Mouse (Mus musculus) gastrocnemius, postnatal 10 days (tissue): ENCODE data around the gene Aff3. TPM values are rescaled to one million over a fixed set of nuclear protein-coding genes. Genes with fewer than 3 reads are reported as not detected.

Source experiments
- DNase-seq: peaks from one replicate; pipeline ENCODE4 v3.0.0; 2021; ENCODE audit warnings: mixed read lengths
- total RNA-seq, 2 experiments: library from RNA; stranded (reverse); gene quantifications; 2 replicates each; pipeline ENCODE4 v1.2.3; 2021

Aff3 gene
- total RNA-seq, 2 experiments from 2014 or later: 5.0 to 7.4 TPM

- no peak for DNase-seq
Observed at GRCm38 (mm10) chr1:38541536-38541935, 123.2 kb downstream of the Aff3 start.

GRCm38 (mm10) chr1:38536929-38537540 is 127.7 kb downstream of the Aff3 start:
- DNase-seq: no peak

GRCm38 (mm10) chr1:38532581-38532980 is 132.2 kb downstream of the Aff3 start:
- no peak for DNase-seq

GRCm38 (mm10) chr1:38528607-38529006 is 136.1 kb downstream of the Aff3 start:
- no peak for DNase-seq

- no peak for DNase-seq
Observed at GRCm38 (mm10) chr1:38526568-38526967, 138.2 kb downstream of the Aff3 start.

GRCm38 (mm10) chr1:38521651-38522050 is 143.1 kb downstream of the Aff3 start:
- DNase-seq: no peak

GRCm38 (mm10) chr1:38516225-38516624 is 148.5 kb downstream of the Aff3 start:
- DNase-seq: no peak

- no peak for DNase-seq
Observed at GRCm38 (mm10) chr1:38514634-38515011, 150.1 kb downstream of the Aff3 start.

- DNase-seq: no peak
Observed at GRCm38 (mm10) chr1:38513970-38514633, 150.7 kb downstream of the Aff3 start.

GRCm38 (mm10) chr1:38512258-38513081 is 152.3 kb downstream of the Aff3 start:
- no peak for DNase-seq

GRCm38 (mm10) chr1:38511076-38511475 is 153.7 kb downstream of the Aff3 start:
- DNase-seq: no peak

- no peak for DNase-seq
Observed at GRCm38 (mm10) chr1:38509301-38509700, 155.5 kb downstream of the Aff3 start.

GRCm38 (mm10) chr1:38507636-38508179 is 157.0 kb downstream of the Aff3 start:
- no peak for DNase-seq

GRCm38 (mm10) chr1:38506396-38506795 is 158.4 kb downstream of the Aff3 start:
- no peak for DNase-seq

- no peak for DNase-seq
Observed at GRCm38 (mm10) chr1:38503431-38504089, 161.2 kb downstream of the Aff3 start.

- no peak for DNase-seq
Observed at GRCm38 (mm10) chr1:38502797-38503196, 162.0 kb downstream of the Aff3 start.

- no peak for DNase-seq
Observed at GRCm38 (mm10) chr1:38501231-38501630, 163.5 kb downstream of the Aff3 start.

GRCm38 (mm10) chr1:38499500-38499899 is 165.3 kb downstream of the Aff3 start:
- DNase-seq: no peak

GRCm38 (mm10) chr1:38497576-38497975 is 167.2 kb downstream of the Aff3 start:
- no peak for DNase-seq

- DNase-seq: no peak
Observed at GRCm38 (mm10) chr1:38496886-38497528, 167.7 kb downstream of the Aff3 start.

- no peak for DNase-seq
Observed at GRCm38 (mm10) chr1:38495284-38495683, 169.5 kb downstream of the Aff3 start.

- DNase-seq: no peak
Observed at GRCm38 (mm10) chr1:38489733-38490132, 175.0 kb downstream of the Aff3 start.
